Mouse (Mus musculus): ENCODE measurements at regions not wholly inside any gene's neighbourhood (a gene's known extent, or its start where the extent isn't known, plus 50 kb on each side); places are given as distances from the start of the nearest gene placed in this dataset.

- TF ChIP-seq CTCF (IDR thresholded peaks at IDR 0.05; ENCODE audit: low read depth): no peak
- no peak for TF ChIP-seq EP300 (IDR thresholded peaks at IDR 0.05; ENCODE audit: low read depth)
Observed at GRCm38 (mm10) chr10:72551561-72551960, 103.1 kb upstream of the Zwint start.

Measured in heart, postnatal 0 days (tissue).